Mouse (Mus musculus): Measurements from ENCODE around the gene Krt7. TPM values are rescaled to one million over a fixed set of nuclear protein-coding genes. Genes with fewer than 3 reads are reported as not detected.

Gene Krt7
- under 1 TPM in 1 of 2 experiments, not detected in 1; 0.16 TPM for total RNA-seq (2021)

- no peak for DNase-seq
- intact Hi-C loops (cut with DNase I): no loop called here
Observed at GRCm38 (mm10) chr15:101410775-101411174, at the start of gene Krt7. Gene Krt7 (plus strand): TSS chr15:101411043.

DNA sequence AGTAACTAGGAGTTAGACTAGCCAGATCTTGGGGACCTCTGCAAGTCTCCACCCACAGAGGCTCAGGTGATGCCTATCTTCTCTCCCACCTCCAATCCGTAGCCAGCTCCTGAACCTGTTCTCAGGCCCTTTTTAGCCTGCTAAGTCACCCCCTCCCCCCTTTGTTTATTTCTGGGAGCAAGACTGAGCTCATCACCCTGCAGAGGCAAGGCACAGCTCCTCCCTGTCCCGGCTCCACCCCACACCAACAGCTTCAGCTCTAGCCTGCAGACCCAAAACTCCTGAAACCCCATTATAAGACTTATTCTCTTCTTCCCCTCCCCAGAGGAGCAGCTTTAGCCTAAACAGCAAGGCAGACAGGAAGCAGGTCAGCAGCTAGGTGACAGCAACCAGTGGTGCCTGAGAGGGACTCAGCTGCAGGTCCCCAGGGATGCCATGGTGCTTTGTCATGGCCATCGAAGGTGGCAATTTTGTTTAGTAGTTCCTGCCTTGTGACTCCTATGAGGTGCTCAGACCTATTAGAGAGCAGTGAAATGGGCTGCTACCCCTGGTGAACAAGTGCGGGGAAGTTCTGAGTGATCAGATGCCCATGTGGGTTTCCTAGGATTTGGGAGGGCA is 48.3 kb upstream of the Krt7 start:
- DNase-seq: no peak
- intact Hi-C loops (cut with DNase I): no loop called here

DNA sequence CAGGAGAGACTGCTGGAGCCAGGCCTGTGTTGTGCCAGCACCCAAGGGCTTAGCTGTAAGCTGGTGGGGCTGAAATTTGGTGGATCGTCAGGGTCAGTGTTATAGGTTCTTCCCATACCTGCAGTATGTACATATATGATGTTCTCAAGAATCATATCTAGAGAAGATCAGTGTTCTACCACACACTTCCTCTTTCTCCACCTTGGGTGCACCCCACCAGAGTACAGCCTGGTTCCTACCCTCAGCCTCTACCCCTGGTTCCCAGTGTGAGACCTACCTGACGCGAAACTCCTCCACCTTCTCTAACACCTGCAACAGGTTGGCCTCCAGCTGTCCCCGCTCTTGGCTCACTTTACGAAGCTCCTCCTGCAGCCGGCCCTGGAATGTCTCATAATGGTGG is 46.9 kb upstream of the Krt7 start:
- no peak for DNase-seq
- intact Hi-C loops (cut with DNase I): no loop called here

- DNase-seq: no peak
- intact Hi-C loops (cut with DNase I): no loop called here
Observed at GRCm38 (mm10) chr15:101364425-101364824, 46.4 kb upstream of the Krt7 start.

DNA sequence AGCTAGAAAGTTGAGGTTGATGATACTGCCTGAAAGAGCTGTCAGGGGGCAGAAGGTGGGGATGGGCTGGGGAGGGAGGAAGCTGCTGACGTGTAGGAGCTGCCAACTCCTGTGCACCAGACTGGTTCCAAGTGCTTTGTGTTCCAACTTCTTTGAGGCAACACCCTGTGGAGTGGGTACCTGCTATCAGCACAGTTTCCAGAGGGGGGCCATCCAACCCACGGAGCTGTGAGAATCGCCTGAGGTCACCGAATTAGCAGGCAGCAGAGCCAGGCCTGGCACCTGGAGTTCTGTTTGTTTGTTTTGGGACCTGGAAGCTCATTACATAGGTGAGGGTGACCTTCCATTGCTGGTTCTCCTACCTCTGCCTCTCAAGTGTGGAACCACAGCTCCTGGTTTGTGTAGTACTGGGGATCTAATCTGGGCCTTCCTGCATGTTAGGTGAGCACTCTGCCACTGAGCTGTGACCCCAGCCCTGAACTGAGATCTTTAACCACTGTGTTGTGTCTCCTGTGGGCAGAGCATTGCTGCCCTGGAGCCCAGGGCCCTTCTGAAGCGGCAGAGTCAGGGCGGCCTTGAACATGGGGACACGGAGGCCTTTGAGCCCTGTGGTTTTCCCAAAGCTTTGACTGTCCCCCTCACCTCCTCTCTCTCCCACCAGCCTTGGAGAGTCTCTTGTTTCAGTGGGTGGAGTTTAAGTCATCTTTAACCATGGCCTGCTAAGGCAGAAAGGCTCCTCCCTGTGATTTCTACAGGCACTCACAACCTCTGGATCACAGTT is 45.8 kb upstream of the Krt7 start:
- DNase-seq: no peak
- intact Hi-C loops (cut with DNase I): no loop called here

- intact Hi-C loops (cut with DNase I): no loop called here
- no peak for DNase-seq
Observed at GRCm38 (mm10) chr15:101365721-101366120, 45.1 kb upstream of the Krt7 start.

GRCm38 (mm10) chr15:101366482-101366881 is 44.4 kb upstream of the Krt7 start:
- DNase-seq: no peak
- intact Hi-C loops (cut with DNase I): no loop called here

- intact Hi-C loops (cut with DNase I): no loop called here
- no peak for DNase-seq
Observed at GRCm38 (mm10) chr15:101366926-101367325, 43.9 kb upstream of the Krt7 start.

DNA sequence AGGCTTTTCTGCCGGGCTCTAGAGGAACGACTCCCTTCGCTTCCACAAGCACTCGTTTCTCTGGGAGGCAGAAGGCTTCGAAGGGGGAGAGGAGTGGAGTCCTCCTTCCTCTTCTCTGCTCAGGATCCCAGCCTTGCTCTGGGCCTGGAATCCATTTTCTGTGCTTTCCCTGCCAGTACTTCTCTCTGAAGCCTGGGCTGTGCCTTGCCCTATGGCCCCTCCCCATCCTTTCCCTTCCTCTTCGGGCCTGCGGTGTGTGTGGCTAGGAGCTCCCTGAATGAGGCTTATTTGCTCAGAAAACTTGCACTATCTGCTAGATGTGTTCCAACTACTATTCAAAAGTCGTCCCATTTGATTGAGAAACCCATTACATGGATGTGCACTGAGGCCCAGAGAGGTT is 43.3 kb upstream of the Krt7 start:
- DNase-seq: no peak
- intact Hi-C loops (cut with DNase I): no loop called here

DNA sequence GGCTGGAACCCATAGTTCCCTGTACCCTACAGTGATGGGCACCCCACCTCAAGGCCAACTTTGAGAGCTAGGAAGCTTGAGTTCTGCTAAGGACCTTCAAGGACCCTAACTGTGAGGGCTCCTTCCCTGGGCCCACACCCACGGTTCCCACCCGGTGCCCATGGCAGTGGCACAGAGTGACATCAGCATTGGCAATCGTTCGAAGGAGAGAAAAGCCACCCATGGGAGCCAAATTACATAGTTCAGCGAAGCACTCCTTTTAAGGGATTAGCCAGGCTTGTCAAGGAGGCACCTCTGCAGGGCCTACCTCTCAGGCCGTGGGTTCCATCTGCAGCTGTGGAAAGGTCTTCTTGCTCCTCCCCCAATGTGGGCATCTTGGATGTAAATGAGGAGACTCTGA is 42.8 kb upstream of the Krt7 start:
- no peak for DNase-seq
- intact Hi-C loops (cut with DNase I): no loop called here

DNA sequence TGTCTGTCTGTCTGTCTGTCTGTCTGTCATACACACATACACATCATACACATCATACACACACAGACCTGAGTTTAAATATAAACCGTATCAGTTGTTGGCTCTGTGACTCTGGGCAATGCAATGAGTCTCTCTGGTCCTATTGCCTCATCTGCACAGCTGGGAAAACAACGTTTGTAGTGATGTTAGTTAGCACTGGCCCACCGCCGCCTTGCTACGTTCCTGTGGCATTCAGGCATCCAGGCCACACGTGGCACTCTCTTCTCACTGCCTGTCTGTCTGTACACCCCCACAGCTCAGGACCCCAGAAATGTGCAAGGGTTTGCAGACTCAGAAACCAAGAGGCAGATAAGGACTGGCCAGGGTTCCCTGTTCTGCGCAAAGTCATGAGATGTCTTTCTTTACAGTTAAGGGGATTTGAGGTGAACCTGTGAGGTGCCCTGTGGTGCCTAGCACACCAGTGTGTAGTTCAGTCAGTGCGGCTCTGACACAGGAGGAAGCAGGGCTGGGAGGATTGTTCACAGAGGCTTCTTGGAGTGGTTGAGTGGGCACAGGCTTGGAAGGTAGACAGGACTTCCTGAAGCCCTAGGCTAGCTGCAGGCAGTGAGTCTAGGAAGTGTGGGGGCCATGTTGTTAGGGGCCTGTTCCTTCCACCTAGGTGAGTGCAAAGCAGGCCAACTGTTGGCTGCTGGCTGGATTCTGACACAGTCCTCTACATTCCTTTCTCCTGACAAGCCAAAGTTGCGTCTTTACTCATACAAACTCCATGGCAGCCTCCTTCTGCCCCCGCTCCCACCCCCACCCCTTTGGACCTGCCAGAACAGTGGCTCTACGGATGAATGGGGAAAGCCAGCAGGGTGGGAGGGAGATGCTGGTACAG is 42.1 kb upstream of the Krt7 start:
- no peak for DNase-seq
- intact Hi-C loops (cut with DNase I): no loop called here

GRCm38 (mm10) chr15:101369382-101370100 is 41.3 kb upstream of the Krt7 start:
- intact Hi-C loops (cut with DNase I): no loop called here
- no peak for DNase-seq

GRCm38 (mm10) chr15:101370101-101370911 is 40.5 kb upstream of the Krt7 start, which contains the start of gene Krt80:
Gene Krt80 (minus strand): TSS chr15:101370162.
- intact Hi-C loops (cut with DNase I): no loop called here
- peak; percentile 68 for DNase-seq

DNA sequence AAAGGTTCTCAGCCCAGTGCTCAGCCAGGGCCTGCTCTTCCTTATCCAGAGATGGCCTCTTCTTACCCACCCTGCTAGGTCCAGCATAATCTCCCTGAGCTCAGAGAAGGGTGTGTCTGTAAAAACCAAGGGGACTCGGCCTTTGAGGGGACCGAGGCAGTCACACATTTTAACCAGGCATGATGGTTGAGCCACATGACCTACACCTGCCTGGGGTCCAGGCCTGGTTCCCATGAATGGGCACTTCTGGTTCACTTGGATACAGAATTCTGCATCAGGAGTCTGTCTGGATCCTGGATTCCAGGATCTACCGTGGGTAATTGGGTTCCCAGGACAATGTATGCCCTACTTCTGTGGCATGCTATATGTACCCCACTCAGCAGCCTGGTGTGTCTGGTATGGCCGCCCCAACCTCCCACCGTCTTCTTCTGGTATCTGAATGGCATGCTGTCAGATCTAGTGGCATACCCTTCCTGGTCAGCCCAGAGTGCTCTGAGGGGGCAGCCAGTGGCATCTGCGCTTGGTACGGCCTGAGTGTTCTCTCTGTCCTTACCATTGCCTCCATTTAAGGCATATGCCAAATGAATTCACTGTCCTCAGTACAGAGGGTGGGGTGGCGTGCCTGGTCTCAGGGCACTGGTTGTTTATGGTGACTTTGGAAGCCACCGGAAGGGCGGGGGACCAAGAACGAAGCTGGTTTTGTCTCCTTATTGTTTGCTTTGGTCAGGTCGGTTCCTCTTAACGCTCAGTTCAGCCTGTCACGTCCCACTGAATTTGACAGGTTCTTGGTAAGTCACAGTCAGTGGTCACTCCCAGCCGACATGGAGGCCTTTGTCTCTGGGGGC is 39.5 kb upstream of the Krt7 start:
- DNase-seq: no peak
- intact Hi-C loops (cut with DNase I): no loop called here

- no peak for DNase-seq
- intact Hi-C loops (cut with DNase I): no loop called here
Observed at GRCm38 (mm10) chr15:101372131-101372977, 38.5 kb upstream of the Krt7 start.

DNA sequence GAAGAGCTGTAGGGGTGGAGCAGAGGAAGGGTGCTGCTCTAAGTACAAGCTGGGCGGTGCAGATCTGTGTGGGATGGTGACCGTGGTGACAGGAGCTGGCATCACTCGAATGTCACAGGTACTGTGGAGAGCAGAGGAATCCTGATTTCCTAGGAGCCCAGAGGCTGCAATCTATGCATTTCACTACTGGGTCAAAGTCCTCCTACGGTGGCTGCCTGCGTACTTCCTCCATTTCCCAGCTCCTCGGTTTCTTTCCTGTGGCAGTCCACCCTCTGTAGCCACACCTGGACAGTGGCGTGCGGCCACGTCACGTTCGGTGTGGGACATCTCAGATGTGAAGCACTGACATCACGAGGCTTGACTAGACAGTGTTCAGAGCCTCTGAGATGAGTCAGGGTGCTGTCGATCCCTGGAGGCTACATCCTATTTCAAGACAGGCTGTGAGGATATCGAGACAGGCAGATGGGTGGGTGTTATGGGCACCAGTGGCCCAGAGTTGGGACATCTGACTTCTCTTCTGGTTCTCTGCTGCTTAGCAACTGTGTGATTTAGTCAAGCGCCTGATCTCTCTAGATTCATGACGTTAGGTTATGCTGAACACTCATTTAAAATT is 37.5 kb upstream of the Krt7 start:
- intact Hi-C loops (cut with DNase I): no loop called here
- DNase-seq: no peak

- intact Hi-C loops (cut with DNase I): no loop called here
- no peak for DNase-seq
Observed at GRCm38 (mm10) chr15:101374879-101375278, 36.0 kb upstream of the Krt7 start.

Data from left cerebral cortex, postnatal 4 days (tissue).